13 mouse cellular contexts compared by ENCODE assay signal in genomic region chr16:38181421-38181820, GRCm38 (mm10).
"Had no signal": no experiment of that assay in that cellular context is flagged by ENCODE, and none has a peak within 500 bp of the region (broad histone marks: within the 10 kb centered on the region; RNA-seq: fewer than 3 reads in every experiment).

No protein-coding gene starts in this region.

- ATAC-seq: lung, postnatal 0 days; midbrain, embryonic 13.5 days had no signal

- H3K4me2 ChIP-seq: limb, embryonic 12.5 days; liver, embryonic 11.5 days; liver, embryonic 15.5 days; midbrain, embryonic 13.5 days had no signal

- DNase-seq: kidney, adult 11 months; kidney, adult 9 months; kidney, postnatal 10 days; lung, adult 2 months; lung, postnatal 36 days; right cerebral cortex, postnatal 14 days; thymus, adult 2 months; thymus, postnatal 25 days had no signal

- H3K4me1 ChIP-seq: limb, embryonic 12.5 days; liver, embryonic 15.5 days had no signal

- H3K9ac ChIP-seq: limb, embryonic 12.5 days; liver, embryonic 15.5 days; midbrain, embryonic 13.5 days had no signal

- H3K4me3 ChIP-seq: limb, embryonic 12.5 days; liver, embryonic 15.5 days; midbrain, embryonic 13.5 days had no signal

- H3K9me3 ChIP-seq: limb, embryonic 12.5 days; liver, embryonic 15.5 days; midbrain, embryonic 13.5 days had no signal

- H3K27ac ChIP-seq: limb, embryonic 12.5 days; liver, embryonic 15.5 days; midbrain, embryonic 13.5 days had no signal

- H3K27me3 ChIP-seq: limb, embryonic 12.5 days; liver, embryonic 15.5 days; midbrain, embryonic 13.5 days had no signal
